Mouse (Mus musculus): ENCODE results near the gene Sycp2l.

Gene Sycp2l

GRCm38 (mm10) chr13:41113940-41114339 is at the start of gene Sycp2l:
TSS of gene Sycp2l (plus strand) at chr13:41114307.
- no peak for DNase-seq (ENCODE audit: low spot score)

GRCm38 (mm10) chr13:41067618-41068017 is 46.5 kb upstream of the Sycp2l start:
- no peak for DNase-seq (ENCODE audit: low spot score)

- DNase-seq (ENCODE audit: low spot score) = no peak
These were observed 42.5 kb upstream of the Sycp2l start for GRCm38 (mm10) chr13:41071617-41072016.

- no peak for DNase-seq (ENCODE audit: low spot score)
These were observed 40.3 kb upstream of the Sycp2l start for GRCm38 (mm10) chr13:41073819-41074218.

GRCm38 (mm10) chr13:41077921-41078320 is 36.2 kb upstream of the Sycp2l start:
- DNase-seq (ENCODE audit: low spot score) = no peak

GRCm38 (mm10) chr13:41078690-41079420 is 35.3 kb upstream of the Sycp2l start:
- no peak for DNase-seq (ENCODE audit: low spot score)

GRCm38 (mm10) chr13:41079421-41079780 is 34.7 kb upstream of the Sycp2l start, which contains the start of gene Mak:
TSS of gene Mak (minus strand) at chr13:41079706.
- no peak for DNase-seq (ENCODE audit: low spot score)

GRCm38 (mm10) chr13:41079859-41080258 is 34.2 kb upstream of the Sycp2l start:
- DNase-seq (ENCODE audit: low spot score) = no peak

- no peak for DNase-seq (ENCODE audit: low spot score)
These were observed 33.4 kb upstream of the Sycp2l start for GRCm38 (mm10) chr13:41080700-41081099.

- no peak for DNase-seq (ENCODE audit: low spot score)
These were observed 29.6 kb upstream of the Sycp2l start for GRCm38 (mm10) chr13:41084521-41084920.

- DNase-seq (ENCODE audit: low spot score) = peak; percentile 4
These were observed 29.0 kb upstream of the Sycp2l start for GRCm38 (mm10) chr13:41085140-41085539.

- no peak for DNase-seq (ENCODE audit: low spot score)
These were observed 25.4 kb upstream of the Sycp2l start for GRCm38 (mm10) chr13:41088746-41089145.

- DNase-seq (ENCODE audit: low spot score) = no peak
These were observed 22.8 kb upstream of the Sycp2l start for GRCm38 (mm10) chr13:41091271-41091670.

GRCm38 (mm10) chr13:41094160-41094559 is 19.9 kb upstream of the Sycp2l start:
- no peak for DNase-seq (ENCODE audit: low spot score)

GRCm38 (mm10) chr13:41097324-41098058 is 16.6 kb upstream of the Sycp2l start:
- DNase-seq (ENCODE audit: low spot score) = no peak

- DNase-seq (ENCODE audit: low spot score) = no peak
These were observed 15.8 kb upstream of the Sycp2l start for GRCm38 (mm10) chr13:41098325-41098724.

GRCm38 (mm10) chr13:41100031-41100430 is 14.1 kb upstream of the Sycp2l start:
- no peak for DNase-seq (ENCODE audit: low spot score)

GRCm38 (mm10) chr13:41103841-41104525 is 10.1 kb upstream of the Sycp2l start:
- DNase-seq (ENCODE audit: low spot score) = no peak

- no peak for DNase-seq (ENCODE audit: low spot score)
These were observed 8.6 kb upstream of the Sycp2l start for GRCm38 (mm10) chr13:41105541-41105940.

GRCm38 (mm10) chr13:41110935-41111334 is 3.2 kb upstream of the Sycp2l start, which contains the start of gene Gcm2:
TSS of gene Gcm2 (minus strand) at chr13:41111035.
- no peak for DNase-seq (ENCODE audit: low spot score)

GRCm38 (mm10) chr13:41119152-41119945 is 5.2 kb downstream of the Sycp2l start:
- no peak for DNase-seq (ENCODE audit: low spot score)

GRCm38 (mm10) chr13:41123666-41124225 is 9.6 kb downstream of the Sycp2l start:
- no peak for DNase-seq (ENCODE audit: low spot score)
